Mouse (Mus musculus): ENCODE measurements around the gene Gpr35. TPM values are rescaled to one million over a fixed set of nuclear protein-coding genes. Genes with fewer than 3 reads are reported as not detected.

The Gpr35 gene
- 0.32 and 0.98 TPM in 2 replicates for polyA plus RNA-seq (2014; fragmentation: Nextera tagmentation; extraction: Ambion mirVana)

- no peak within 1 kb of the TSS for H3K4me2 ChIP-seq (replicated peaks)
- H3K4me3 ChIP-seq (replicated peaks; ENCODE audit: low read length) = no peak within 1 kb of the TSS
- H3K4me1 ChIP-seq (replicated peaks; ENCODE audit: control insufficient read depth, insufficient read depth, low read length) = no peaks in the 10 kb centered on the region
- H3K27ac ChIP-seq = no peak within 1 kb of the TSS
- H3K9ac ChIP-seq = no peak within 1 kb of the TSS
- DNase-seq (ENCODE audit: low spot score) (no peak), ATAC-seq (ENCODE audit: low FRiP score) (no peak)
- no peaks in the 10 kb centered on the region for H3K27me3 ChIP-seq (ENCODE audit: control insufficient read depth, insufficient read depth, low read length)
- peaks cover 52% of the 10 kb centered on the region for H3K36me3 ChIP-seq (replicated peaks; ENCODE audit: control insufficient read depth, insufficient read depth)
- 84% methylated on average over 5 of the region's 5 CpGs for WGBS
- H3K9me3 ChIP-seq (ENCODE audit: control insufficient read depth, low read length) = no peaks in the 10 kb centered on the region
Observed at GRCm38 (mm10) chr1:92950607-92951006, at the start of gene Gpr35. TSS of gene Gpr35 (plus strand) at chr1:92950865.

GRCm38 (mm10) chr1:92902786-92903185, 47.9 kb upstream of the Gpr35 start, which contains the start of gene Ankmy1:
TSS of gene Ankmy1 (minus strand) at chr1:92902906.
- Histone ChIP-seq H3K4me3 (replicated peaks; ENCODE audit: low read length) (no peak within 1 kb of the TSS), H3K9ac (no peak within 1 kb of the TSS), H3K27ac (no peak within 1 kb of the TSS), H3K27me3 (ENCODE audit: control insufficient read depth, insufficient read depth, low read length) (0 out of 2 replicates have a peak, but pooled peaks cover 11% of the 10 kb centered on the region), H3K4me2 (replicated peaks) (peak within 1 kb of the TSS; percentile 46), H3K36me3 (replicated peaks; ENCODE audit: control insufficient read depth, insufficient read depth) (no peaks in the 10 kb centered on the region), H3K9me3 (ENCODE audit: control insufficient read depth, low read length) (no peaks in the 10 kb centered on the region), H3K4me1 (replicated peaks; ENCODE audit: control insufficient read depth, insufficient read depth, low read length) (peaks cover 16% of the 10 kb centered on the region)
- peak; percentile 38 for ATAC-seq (ENCODE audit: low FRiP score)
- under 1% methylated on average over 15 of the region's 15 CpGs for WGBS
- peak; percentile 65 for DNase-seq (ENCODE audit: low spot score)

DNA sequence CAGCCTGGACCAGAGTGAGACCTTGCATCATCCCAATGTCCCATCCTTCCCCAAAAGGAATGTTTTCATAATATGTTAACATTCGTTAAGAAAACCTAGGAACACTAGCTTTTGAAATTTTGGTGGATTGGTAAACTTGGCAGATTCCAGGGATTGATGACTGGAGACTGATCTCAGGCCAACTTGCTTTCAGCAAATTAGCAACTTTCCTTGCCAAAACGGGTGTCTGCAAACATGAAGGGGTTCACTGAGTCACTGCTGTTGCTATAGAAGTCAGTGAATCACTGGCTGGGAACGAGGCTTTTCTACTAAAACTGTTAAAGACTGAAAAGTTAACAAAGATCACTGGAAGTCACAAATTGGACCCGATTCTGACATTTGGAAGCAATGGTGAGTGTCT, 47.0 kb upstream of the Gpr35 start:
- H3K4me3 ChIP-seq (replicated peaks; ENCODE audit: low read length) = no peak overlapping the region
- ATAC-seq (ENCODE audit: low FRiP score) (no peak), DNase-seq (ENCODE audit: low spot score) (no peak)
- no peaks in the 10 kb centered on the region for H3K36me3 ChIP-seq (replicated peaks; ENCODE audit: control insufficient read depth, insufficient read depth)
- WGBS = 70% methylated on average over 4 of the region's 4 CpGs
- H3K27ac ChIP-seq = no peak overlapping the region
- H3K4me1 ChIP-seq (replicated peaks; ENCODE audit: control insufficient read depth, insufficient read depth, low read length) = peaks cover 20% of the 10 kb centered on the region
- no peak overlapping the region for H3K9ac ChIP-seq
- H3K9me3 ChIP-seq (ENCODE audit: control insufficient read depth, low read length) = no peaks in the 10 kb centered on the region
- 0 out of 2 replicates have a peak, but pooled peaks cover 11% of the 10 kb centered on the region for H3K27me3 ChIP-seq (ENCODE audit: control insufficient read depth, insufficient read depth, low read length)
- no peak overlapping the region for H3K4me2 ChIP-seq (replicated peaks)

DNA sequence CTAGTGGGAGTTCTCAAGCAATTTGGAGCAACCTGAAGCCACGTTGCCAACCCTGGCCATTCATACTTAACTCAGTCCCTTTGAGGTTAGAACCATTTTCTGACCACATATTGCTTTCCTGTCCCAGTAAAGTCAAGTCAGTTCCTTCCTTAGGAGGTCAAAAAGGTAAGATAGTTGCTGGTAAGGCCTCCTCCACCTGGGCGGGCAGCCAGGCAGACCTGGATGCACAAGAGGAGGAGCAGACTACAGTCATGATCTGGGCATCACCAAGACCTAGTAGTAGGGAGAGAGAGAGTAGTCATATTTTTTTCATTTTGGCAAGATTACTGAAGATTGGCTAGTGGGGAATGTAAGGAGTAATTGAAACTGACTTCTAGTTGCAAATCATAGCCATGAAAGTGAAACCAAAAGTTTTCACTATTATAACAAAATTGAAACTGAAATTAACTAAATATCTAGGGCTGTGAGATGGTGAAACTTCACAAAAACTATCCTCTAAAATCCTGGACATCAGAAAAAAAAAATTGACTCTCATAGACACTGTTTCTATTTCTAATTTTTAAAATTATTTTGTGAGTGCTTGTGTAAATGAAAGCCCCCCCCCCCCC, 44.9 kb upstream of the Gpr35 start:
- ATAC-seq (ENCODE audit: low FRiP score) = no peak
- peak overlapping the region; percentile 60; the same call in 1 of the 2 replicates for H3K4me2 ChIP-seq (replicated peaks)
- no peak overlapping the region for H3K27ac ChIP-seq
- H3K9ac ChIP-seq = no peak overlapping the region
- 0 out of 2 replicates have a peak overlapping the region, but pooled peaks have one; percentile 63 for H3K4me3 ChIP-seq (replicated peaks; ENCODE audit: low read length)
- WGBS = 96% methylated on average over 2 of the region's 2 CpGs
- no peak for DNase-seq (ENCODE audit: low spot score)
- peaks cover 30% of the 10 kb centered on the region for H3K4me1 ChIP-seq (replicated peaks; ENCODE audit: control insufficient read depth, insufficient read depth, low read length)
- H3K36me3 ChIP-seq (replicated peaks; ENCODE audit: control insufficient read depth, insufficient read depth) = no peaks in the 10 kb centered on the region
- H3K9me3 ChIP-seq (ENCODE audit: control insufficient read depth, low read length) = no peaks in the 10 kb centered on the region
- 0 out of 2 replicates have a peak, but pooled peaks cover 11% of the 10 kb centered on the region for H3K27me3 ChIP-seq (ENCODE audit: control insufficient read depth, insufficient read depth, low read length)

DNA sequence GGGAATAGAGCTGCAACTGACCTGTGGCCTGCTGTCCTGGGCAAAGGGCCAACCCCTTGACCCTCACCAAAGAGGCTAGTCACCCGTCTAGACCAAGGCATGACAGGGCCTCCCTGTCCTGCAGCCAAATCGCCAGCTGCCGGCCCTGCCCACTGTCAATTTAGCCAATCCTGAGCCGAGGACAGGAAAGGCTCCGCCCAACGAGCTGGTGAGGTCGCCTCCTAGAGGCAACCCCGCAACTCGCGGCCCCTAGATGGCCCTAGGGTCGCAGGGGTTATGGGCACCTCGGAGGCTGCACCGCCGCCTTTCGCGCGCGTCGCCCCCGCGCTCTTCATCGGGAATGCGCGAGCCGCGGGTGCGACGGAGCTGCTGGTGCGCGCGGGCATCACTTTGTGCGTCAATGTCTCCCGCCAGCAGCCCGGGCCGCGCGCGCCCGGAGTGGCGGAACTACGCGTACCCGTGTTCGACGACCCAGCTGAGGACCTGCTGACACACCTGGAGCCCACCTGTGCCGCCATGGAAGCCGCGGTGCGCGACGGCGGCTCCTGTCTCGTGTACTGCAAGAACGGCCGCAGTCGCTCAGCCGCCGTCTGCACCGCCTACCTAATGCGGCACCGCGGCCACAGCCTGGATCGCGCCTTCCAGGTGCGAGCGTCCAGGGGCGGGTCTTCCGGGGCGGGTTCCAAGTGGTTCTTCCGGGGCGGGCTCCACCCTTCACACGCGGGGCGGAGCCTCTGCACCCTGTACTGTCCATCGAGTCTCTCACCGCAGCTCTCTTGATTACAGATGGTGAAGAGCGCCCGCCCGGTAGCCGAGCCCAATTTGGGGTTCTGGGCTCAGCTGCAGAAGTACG, 43.7 kb upstream of the Gpr35 start, which contains the start of gene Dusp28:
Gene Dusp28 (plus strand): TSS at position 203 of the 853 bp plus-strand sequence.
- Histone ChIP-seq H3K4me3 (replicated peaks; ENCODE audit: low read length) (peak within 1 kb of the TSS; percentile 63), H3K4me1 (replicated peaks; ENCODE audit: control insufficient read depth, insufficient read depth, low read length) (peaks cover 38% of the 10 kb centered on the region), H3K9ac (peak within 1 kb of the TSS; percentile 66), H3K27me3 (ENCODE audit: control insufficient read depth, insufficient read depth, low read length) (0 out of 2 replicates have a peak, but pooled peaks cover under 1% of the 10 kb centered on the region), H3K9me3 (ENCODE audit: control insufficient read depth, low read length) (no peaks in the 10 kb centered on the region), H3K27ac (peak within 1 kb of the TSS; percentile 86), H3K36me3 (replicated peaks; ENCODE audit: control insufficient read depth, insufficient read depth) (no peaks in the 10 kb centered on the region), H3K4me2 (replicated peaks) (peak within 1 kb of the TSS; percentile 60)
- DNase-seq (ENCODE audit: low spot score) (peak; percentile 83), ATAC-seq (ENCODE audit: low FRiP score) (peak; percentile 89)
- WGBS = under 1% methylated on average over 81 of the region's 81 CpGs

DNA sequence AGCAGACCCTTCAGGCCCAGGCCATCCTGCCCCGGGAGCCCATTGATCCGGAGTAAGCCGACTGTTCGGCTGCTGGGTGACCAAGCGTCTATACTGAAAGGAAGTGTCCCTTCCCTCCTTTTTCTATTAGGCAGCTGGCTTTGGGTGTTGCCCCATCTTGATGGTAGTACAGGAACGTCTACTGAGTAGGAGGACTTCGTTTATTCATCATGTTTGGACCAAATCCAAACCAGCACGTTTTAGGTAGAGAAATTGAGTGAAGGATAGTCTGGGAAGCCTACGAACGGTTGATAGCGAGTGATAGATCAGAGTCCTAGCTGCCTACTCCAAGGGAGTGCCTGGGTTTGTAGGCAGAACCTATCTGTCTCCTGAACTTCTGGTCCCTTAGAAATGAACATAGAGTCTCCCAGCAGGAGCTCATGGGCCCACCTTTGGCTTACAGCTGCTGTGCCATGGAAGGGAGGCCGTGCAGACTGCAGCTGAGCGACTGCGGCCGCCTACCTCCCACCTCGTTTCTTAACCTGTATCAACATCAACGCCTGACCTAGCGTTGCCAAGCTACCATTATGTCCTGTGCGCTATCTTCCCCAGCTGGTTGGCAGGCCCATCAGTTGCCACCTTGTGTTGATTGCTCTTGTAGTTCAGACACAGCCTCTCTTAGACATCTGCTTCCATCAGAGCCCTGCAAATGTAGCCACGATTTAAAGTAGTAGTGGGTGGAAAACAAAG, 42.9 kb upstream of the Gpr35 start:
- H3K9ac ChIP-seq = peak overlapping the region; percentile 66
- peak overlapping the region; percentile 86 for H3K27ac ChIP-seq
- WGBS = 45% methylated on average over 20 of the region's 20 CpGs

DNA sequence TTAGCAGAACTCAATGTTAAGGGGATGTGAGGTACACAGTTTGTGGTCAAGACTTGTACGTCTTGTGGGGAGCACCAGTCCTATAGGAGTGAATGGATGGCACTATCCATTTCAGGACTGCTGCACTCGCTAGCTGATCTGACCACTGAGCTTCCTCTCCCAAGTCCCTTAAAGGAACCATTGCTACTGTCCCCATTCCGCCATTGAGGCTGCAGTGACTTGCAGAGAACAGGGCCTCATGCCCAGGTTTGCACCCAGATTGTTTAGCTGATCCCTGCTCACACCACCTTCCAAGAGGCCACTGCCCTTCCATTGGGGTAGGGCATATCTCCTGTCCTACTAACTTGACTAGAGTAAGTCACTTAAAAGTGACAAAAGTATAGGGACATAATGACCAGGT, 42.0 kb upstream of the Gpr35 start:
- ATAC-seq (ENCODE audit: low FRiP score) (no peak), DNase-seq (ENCODE audit: low spot score) (no peak)
- 92% methylated on average over 3 of the region's 3 CpGs for WGBS
- Histone ChIP-seq H3K4me2 (replicated peaks) (no peak overlapping the region), H3K36me3 (replicated peaks; ENCODE audit: control insufficient read depth, insufficient read depth) (0 out of 2 replicates have a peak, but pooled peaks cover 3% of the 10 kb centered on the region), H3K9me3 (ENCODE audit: control insufficient read depth, low read length) (no peaks in the 10 kb centered on the region), H3K27me3 (ENCODE audit: control insufficient read depth, insufficient read depth, low read length) (no peaks in the 10 kb centered on the region), H3K4me1 (replicated peaks; ENCODE audit: control insufficient read depth, insufficient read depth, low read length) (peaks cover 41% of the 10 kb centered on the region), H3K4me3 (replicated peaks; ENCODE audit: low read length) (no peak overlapping the region), H3K9ac (no peak overlapping the region), H3K27ac (no peak overlapping the region)

More for the DNA sequence above, 42.9 kb upstream of the Gpr35 start:
- Histone ChIP-seq H3K4me2 (replicated peaks) (peak overlapping the region; percentile 60), H3K27me3 (ENCODE audit: control insufficient read depth, insufficient read depth, low read length) (no peaks in the 10 kb centered on the region), H3K9me3 (ENCODE audit: control insufficient read depth, low read length) (no peaks in the 10 kb centered on the region), H3K4me1 (replicated peaks; ENCODE audit: control insufficient read depth, insufficient read depth, low read length) (peaks cover 42% of the 10 kb centered on the region), H3K36me3 (replicated peaks; ENCODE audit: control insufficient read depth, insufficient read depth) (no peaks in the 10 kb centered on the region), H3K4me3 (replicated peaks; ENCODE audit: low read length) (peak overlapping the region; percentile 63)
- no peak for ATAC-seq (ENCODE audit: low FRiP score)
- DNase-seq (ENCODE audit: low spot score) = no peak

- Histone ChIP-seq H3K27ac (no peak overlapping the region), H3K4me3 (replicated peaks; ENCODE audit: low read length) (no peak overlapping the region), H3K27me3 (ENCODE audit: control insufficient read depth, insufficient read depth, low read length) (no peaks in the 10 kb centered on the region), H3K4me2 (replicated peaks) (no peak overlapping the region), H3K4me1 (replicated peaks; ENCODE audit: control insufficient read depth, insufficient read depth, low read length) (peaks cover 41% of the 10 kb centered on the region), H3K36me3 (replicated peaks; ENCODE audit: control insufficient read depth, insufficient read depth) (peaks cover 7% of the 10 kb centered on the region; the same call in 1 of the 2 replicates), H3K9me3 (ENCODE audit: control insufficient read depth, low read length) (no peaks in the 10 kb centered on the region), H3K9ac (no peak overlapping the region)
- 63% methylated on average over 4 of the region's 4 CpGs for WGBS
- ATAC-seq (ENCODE audit: low FRiP score) (no peak), DNase-seq (ENCODE audit: low spot score) (no peak)
Observed at GRCm38 (mm10) chr1:92909068-92909467, 41.6 kb upstream of the Gpr35 start.
